Mouse (Mus musculus): ENCODE results near the gene Snapc2. TPM values are rescaled to one million over a fixed set of nuclear protein-coding genes. Genes with fewer than 3 reads are reported as not detected.

Snapc2 gene
- polyA plus RNA-seq (2016; fragmentation: Nextera tagmentation; extraction: Ambion mirVana) = 61.6 and 70.8 TPM in 2 replicates

DNA sequence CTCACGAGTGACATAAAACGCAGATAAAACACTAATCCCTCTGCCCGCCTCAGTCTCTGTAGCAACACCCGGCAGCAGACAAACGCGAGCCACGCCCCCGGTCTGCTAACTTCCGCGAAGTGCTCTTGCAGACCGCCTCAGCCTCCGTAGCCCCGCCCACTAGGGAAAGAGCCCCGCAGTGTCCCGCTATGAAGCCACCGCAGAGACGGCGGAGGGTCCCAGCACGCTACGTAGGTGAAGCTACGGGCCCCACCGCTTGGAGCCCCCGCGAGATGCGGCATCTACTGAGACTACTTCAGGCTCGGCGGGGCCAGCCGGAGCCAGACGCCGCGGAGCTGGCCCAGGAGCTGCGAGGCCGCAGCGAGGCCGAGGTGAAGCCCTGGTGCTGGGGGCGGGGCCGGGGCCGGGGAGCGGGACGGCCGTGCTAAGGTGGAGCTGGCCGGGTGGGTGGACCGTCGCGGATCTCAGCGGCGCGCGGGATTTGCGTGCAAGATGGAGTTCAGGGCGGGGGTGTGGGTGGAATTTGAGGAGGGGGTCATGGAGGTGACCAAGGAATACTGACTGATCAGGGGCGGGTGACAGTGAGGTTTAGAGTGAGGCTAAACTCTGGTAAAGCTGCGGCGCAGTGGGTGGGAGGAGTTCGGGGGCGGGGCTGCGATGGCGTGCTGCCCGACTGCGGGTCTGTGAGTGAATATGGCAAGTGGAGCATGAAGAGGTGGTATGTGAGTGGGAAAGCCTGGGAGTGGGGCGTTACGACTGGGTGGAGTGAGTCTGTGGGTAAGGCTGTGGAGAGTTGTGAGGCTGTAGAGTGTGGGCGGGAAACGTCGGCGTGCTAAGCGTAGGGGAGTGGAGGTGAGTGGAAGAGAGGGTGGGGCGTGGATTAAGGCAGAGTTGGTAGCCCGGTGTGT lies at the start of gene Snapc2:
TSS of gene Snapc2 (plus strand) at position 147 of the 908 bp plus-strand sequence.
- H3K4me3 ChIP-seq (replicated peaks) = peak within 1 kb of the TSS; percentile 84
- H3K27me3 ChIP-seq = peaks cover 4% of the 10 kb centered on the region
- peaks cover 57% of the 10 kb centered on the region for H3K36me3 ChIP-seq
- under 1% methylated on average over 69 of the region's 69 CpGs for WGBS
- H3K27ac ChIP-seq = peak within 1 kb of the TSS; percentile 92
- peak; percentile 87 for ATAC-seq (ENCODE audit: insufficient number of reproducible peaks, insufficient read depth, low FRiP score, low TSS enrichment, low read depth)
- H3K9ac ChIP-seq (replicated peaks) = peak within 1 kb of the TSS; percentile 80
- H3K9me3 ChIP-seq = no peaks in the 10 kb centered on the region
- H3K4me1 ChIP-seq (replicated peaks) = peaks cover 51% of the 10 kb centered on the region
- H3K4me2 ChIP-seq = peak within 1 kb of the TSS; percentile 82

DNA sequence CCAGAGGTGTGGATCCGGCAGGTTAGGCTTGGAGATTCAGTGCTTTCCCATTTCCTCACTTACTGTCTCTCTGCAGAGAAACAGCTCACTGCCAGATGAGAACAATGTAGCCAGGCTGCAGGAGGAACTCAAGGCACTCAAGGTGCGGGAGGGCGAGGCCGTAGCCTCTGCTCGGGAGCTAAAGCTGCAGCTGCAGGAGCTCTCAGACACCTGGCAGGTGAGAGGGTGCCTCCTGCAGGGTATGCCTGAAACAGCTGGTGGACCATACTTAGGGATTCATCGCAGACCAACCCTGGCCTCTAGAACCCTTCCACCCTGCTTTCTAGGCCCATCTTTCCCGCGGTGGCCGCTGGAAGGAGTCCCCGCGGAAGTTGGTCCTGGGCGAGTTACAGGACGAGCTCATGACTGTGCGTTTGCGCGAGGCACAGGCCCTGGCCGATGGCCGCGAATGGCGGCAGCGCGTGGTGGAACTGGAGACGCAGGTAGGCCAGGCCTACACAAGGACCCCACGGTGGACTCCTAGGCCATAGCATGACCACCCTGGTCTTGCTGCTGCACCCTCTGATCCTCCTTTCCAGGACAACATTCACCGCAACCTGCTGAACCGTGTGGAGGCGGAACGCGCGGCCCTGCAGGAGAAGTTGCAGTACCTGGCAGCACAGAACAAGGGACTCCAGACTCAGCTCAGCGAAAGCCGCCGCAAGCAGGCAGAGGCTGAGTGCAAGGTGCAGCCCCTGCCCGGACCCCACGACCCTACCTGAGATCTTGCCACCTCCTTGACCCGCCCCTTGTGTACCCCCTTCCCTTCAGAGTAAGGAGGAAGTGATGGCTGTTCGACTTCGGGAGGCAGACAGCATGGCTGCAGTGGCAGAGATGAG lies 47.4 kb upstream of the Snapc2 start:
- Histone ChIP-seq H3K9me3 (0 out of 2 replicates have a peak, but pooled peaks cover 5% of the 10 kb centered on the region), H3K4me2 (peak overlapping the region; percentile 34), H3K9ac (replicated peaks) (peak overlapping the region; percentile 47; the same call in 1 of the 2 replicates), H3K27me3 (peaks cover 59% of the 10 kb centered on the region), H3K4me3 (replicated peaks) (peak overlapping the region; percentile 22), H3K4me1 (replicated peaks) (peaks cover 12% of the 10 kb centered on the region), H3K27ac (no peak overlapping the region), H3K36me3 (peaks cover 18% of the 10 kb centered on the region; the same call in 1 of the 2 replicates)
- WGBS = 8% methylated on average over 38 of the region's 38 CpGs
- peak; percentile 7; the same call in 1 of the 2 replicates for ATAC-seq (ENCODE audit: insufficient number of reproducible peaks, insufficient read depth, low FRiP score, low TSS enrichment, low read depth)

DNA sequence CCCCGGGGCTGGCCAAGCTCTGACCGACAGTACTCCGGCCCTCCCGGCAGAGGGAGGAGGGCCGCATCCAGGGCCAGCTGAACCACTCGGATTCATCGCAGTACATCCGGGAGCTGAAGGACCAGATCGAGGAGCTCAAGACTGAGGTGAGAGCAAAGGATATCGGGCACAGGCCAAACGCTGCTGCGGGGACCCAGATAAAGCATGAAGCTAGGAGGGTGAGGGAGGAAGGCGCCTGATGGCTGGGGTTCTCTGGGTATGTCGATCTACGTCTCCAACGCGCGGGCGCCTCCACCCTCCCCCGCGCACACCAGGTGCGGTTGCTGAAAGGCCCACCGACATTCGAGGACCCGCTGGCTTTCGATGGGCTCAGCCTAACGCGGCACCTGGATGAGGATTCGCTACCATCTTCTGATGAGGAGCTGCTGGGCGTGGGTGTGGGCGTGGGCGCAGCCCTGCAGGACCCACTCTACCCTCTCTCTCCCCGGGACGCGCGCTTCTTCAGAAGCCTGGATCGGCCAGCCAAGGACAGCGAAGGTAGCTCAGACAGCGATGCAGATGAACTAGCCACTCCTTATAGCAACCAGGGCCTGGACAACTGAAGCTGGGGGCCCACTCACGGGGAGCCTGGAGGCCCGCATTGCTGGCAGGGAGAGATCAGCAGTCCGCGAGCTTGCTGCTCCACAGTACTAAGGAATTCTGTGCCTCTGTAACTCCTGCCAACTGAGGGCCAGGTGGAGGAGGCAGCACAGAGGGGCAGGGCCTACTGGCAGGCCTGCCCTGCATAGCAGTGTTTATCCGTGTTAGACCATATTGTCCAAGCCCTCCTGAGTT lies 46.5 kb upstream of the Snapc2 start:
- H3K4me3 ChIP-seq (replicated peaks) = peak overlapping the region; percentile 22
- peak; percentile 21; the same call in 1 of the 2 replicates for ATAC-seq (ENCODE audit: insufficient number of reproducible peaks, insufficient read depth, low FRiP score, low TSS enrichment, low read depth)

DNA sequence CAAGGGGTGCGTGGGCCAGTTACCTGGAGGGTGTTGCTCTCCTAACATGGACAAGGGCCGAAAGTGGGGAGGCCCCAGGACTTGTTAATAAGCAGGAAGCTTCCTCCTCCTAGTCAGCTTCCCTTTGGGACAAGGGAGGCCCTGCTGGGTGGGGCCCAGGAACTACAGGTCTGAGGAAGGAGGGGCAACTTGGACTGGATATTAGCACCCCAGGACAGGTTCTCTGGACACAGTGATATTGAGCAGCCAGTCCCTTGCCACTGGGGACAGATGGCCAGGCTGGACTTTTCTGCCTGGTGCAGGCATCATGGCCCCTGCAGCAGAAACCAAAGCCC lies 45.9 kb upstream of the Snapc2 start:
- Histone ChIP-seq H3K4me2 (no peak overlapping the region), H3K4me3 (replicated peaks) (no peak overlapping the region), H3K27ac (no peak overlapping the region), H3K4me1 (replicated peaks) (peaks cover 12% of the 10 kb centered on the region), H3K9ac (replicated peaks) (no peak overlapping the region), H3K9me3 (0 out of 2 replicates have a peak, but pooled peaks cover 5% of the 10 kb centered on the region), H3K27me3 (peaks cover 65% of the 10 kb centered on the region), H3K36me3 (peaks cover 18% of the 10 kb centered on the region; the same call in 1 of the 2 replicates)
- WGBS = 41% methylated on average over 2 of the region's 2 CpGs
- no peak for ATAC-seq (ENCODE audit: insufficient number of reproducible peaks, insufficient read depth, low FRiP score, low TSS enrichment, low read depth)

More for the DNA sequence above, 46.5 kb upstream of the Snapc2 start:
- peaks cover 64% of the 10 kb centered on the region for H3K27me3 ChIP-seq
- 0 out of 2 replicates have a peak, but pooled peaks cover 5% of the 10 kb centered on the region for H3K9me3 ChIP-seq
- H3K4me2 ChIP-seq = peak overlapping the region; percentile 34
- peak overlapping the region; percentile 47; the same call in 1 of the 2 replicates for H3K9ac ChIP-seq (replicated peaks)
- peaks cover 12% of the 10 kb centered on the region for H3K4me1 ChIP-seq (replicated peaks)
- H3K27ac ChIP-seq = no peak overlapping the region
- peaks cover 18% of the 10 kb centered on the region; the same call in 1 of the 2 replicates for H3K36me3 ChIP-seq
- 8% methylated on average over 44 of the region's 44 CpGs for WGBS

DNA sequence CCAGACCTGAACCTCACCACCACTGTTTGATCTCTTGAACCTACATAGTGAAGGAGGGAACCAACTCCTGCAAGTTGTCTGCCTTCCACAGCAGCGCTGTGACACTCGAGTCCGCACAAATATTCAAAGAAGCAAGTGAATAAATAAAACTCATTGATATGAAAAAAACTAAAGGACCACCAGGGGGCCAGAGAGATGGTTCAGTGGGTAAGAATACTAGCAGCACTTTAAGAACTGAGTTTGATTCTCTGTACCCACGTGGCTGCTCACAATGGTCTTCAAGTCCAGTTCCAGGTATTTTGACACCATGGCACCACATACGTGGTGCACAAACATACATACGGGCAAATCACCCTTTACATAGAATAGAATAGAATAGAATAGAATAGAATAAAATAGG lies 41.8 kb upstream of the Snapc2 start:
- Histone ChIP-seq H3K4me2 (no peak overlapping the region), H3K9ac (replicated peaks) (no peak overlapping the region), H3K27ac (no peak overlapping the region), H3K27me3 (peaks cover 74% of the 10 kb centered on the region), H3K36me3 (0 out of 2 replicates have a peak, but pooled peaks cover 9% of the 10 kb centered on the region), H3K9me3 (0 out of 2 replicates have a peak, but pooled peaks cover 5% of the 10 kb centered on the region), H3K4me1 (replicated peaks) (peaks cover 33% of the 10 kb centered on the region), H3K4me3 (replicated peaks) (no peak overlapping the region)
- no peak for ATAC-seq (ENCODE audit: insufficient number of reproducible peaks, insufficient read depth, low FRiP score, low TSS enrichment, low read depth)
- WGBS = 85% methylated on average over 6 of the region's 6 CpGs

DNA sequence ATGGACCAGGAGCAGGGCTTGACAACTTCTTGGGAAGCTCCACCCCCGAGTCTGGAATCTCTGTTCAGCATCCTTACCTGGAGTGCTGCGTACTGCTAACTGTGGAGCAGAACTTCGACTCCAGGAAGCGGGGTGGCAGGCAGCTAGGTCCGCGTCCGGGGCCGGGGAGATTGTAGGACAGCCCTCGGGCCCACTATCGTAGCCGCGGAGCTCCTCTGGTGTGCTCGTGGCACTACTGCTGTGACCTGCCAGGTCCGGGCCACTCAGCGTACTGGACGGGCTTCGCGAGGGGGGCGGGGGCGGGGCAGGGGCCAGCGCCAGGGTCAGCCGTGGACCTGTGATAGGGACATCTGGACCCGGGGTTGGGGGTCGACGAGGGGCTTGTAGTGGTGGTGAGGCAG lies 40.1 kb upstream of the Snapc2 start:
- 0 out of 2 replicates have a peak, but pooled peaks cover 5% of the 10 kb centered on the region for H3K9me3 ChIP-seq
- H3K4me3 ChIP-seq (replicated peaks) = peak overlapping the region; percentile 46
- WGBS = under 1% methylated on average over 25 of the region's 25 CpGs
- H3K9ac ChIP-seq (replicated peaks) = peak overlapping the region; percentile 57; the same call in 1 of the 2 replicates
- ATAC-seq (ENCODE audit: insufficient number of reproducible peaks, insufficient read depth, low FRiP score, low TSS enrichment, low read depth) = peak; percentile 21
- peaks cover 74% of the 10 kb centered on the region for H3K27me3 ChIP-seq
- peaks cover 38% of the 10 kb centered on the region for H3K4me1 ChIP-seq (replicated peaks)
- H3K27ac ChIP-seq = no peak overlapping the region
- H3K36me3 ChIP-seq = 0 out of 2 replicates have a peak, but pooled peaks cover 9% of the 10 kb centered on the region
- H3K4me2 ChIP-seq = peak overlapping the region; percentile 91

DNA sequence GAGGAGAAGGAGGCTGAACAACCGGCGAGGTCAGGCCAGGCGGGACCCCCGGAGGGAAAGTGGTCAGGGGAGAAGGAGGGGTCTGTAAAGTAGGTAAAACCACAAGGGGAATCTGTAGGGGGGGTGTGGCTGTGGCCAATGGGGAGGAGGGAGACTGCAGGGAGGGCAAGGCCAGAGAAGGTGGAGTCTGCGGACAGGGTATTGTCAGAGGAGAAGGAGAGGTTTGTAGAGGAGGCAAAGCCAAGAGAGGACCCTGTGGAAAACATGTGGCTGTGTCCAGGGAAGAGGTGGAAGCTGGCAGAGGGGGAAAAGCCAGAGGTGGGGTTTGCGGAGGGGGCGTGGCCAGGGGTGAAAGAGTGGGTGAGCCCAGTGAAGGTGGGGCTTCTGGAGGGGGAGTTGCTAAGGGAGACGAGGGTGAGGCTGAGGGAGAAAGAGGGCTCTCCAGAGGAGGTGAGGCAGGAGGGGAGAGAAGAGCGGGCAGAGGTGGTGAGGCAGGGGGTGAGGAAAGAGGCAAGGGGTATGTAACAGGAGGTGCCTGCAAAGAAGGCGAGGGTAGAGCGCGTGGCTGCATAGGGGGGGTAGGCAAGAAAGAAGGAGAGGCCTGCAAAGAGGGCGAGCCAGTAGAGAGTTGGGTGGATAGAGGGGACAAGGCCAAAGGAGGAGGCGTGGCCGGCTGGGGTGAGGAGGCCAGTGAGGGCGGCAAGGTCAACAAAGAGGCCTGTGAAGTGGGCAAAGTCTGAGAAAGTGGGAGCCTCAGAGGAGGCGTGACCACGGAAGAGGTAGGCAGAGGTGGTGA lies 39.5 kb upstream of the Snapc2 start:
- Histone ChIP-seq H3K9me3 (0 out of 2 replicates have a peak, but pooled peaks cover 5% of the 10 kb centered on the region), H3K9ac (replicated peaks) (peak overlapping the region; percentile 57), H3K27me3 (peaks cover 74% of the 10 kb centered on the region), H3K4me1 (replicated peaks) (peaks cover 38% of the 10 kb centered on the region), H3K36me3 (0 out of 2 replicates have a peak, but pooled peaks cover 9% of the 10 kb centered on the region), H3K4me2 (peak overlapping the region; percentile 91), H3K27ac (no peak overlapping the region), H3K4me3 (replicated peaks) (peak overlapping the region; percentile 46)
- ATAC-seq (ENCODE audit: insufficient number of reproducible peaks, insufficient read depth, low FRiP score, low TSS enrichment, low read depth) = peak; percentile 71
- under 1% methylated on average over 18 of the region's 18 CpGs for WGBS

DNA sequence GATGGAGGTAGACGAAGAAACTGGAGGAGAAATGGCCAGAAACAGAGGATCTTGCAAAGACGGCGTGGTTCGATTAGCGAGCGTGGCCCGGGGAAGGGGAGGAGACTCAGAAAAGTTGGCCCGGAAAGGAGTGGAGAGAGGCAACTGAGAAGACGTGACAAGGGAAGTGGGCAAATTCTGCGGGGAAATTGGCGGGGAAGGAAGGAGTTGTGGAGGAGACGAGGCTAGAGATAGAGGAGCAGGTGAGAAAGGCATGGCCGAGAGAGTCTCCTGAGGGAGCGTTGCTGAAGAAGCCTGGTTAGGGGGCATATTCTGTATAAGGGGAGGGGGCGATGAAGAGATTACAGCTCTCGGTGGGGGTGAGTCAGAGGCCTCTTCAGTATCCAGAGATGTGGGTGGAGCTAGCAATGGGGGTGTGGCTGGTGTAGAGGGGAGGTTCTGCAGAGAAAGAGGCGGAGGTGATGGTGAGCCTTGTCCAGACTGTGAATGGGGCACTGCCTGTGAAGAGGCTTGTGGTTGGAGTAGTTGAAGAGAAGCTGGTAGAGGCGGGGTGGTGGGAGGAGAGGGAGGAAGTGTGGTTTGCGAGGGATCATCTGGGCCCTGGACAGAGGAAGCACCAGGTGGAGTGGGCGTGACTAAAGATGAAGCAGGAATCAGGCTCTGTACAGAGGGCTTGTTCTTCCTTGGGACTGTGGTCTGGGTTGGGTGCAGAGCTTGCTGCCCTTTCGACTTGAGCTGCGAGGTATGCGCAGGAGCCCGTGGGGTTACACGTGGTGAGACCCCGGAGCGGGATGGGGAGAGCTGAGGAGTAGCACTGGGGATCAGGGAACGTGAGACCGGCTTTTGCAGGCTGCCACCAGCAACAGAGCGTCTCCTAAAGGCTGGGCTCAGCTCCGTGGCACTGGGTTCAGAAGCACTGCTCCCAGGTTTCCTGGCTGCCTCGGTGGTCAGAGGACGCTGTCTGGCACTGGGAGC lies 38.6 kb upstream of the Snapc2 start:
- peak; percentile 34; the same call in 1 of the 2 replicates for ATAC-seq (ENCODE audit: insufficient number of reproducible peaks, insufficient read depth, low FRiP score, low TSS enrichment, low read depth)
- Histone ChIP-seq H3K4me1 (replicated peaks) (peaks cover 38% of the 10 kb centered on the region), H3K4me2 (peak overlapping the region; percentile 91), H3K36me3 (0 out of 2 replicates have a peak, but pooled peaks cover 9% of the 10 kb centered on the region), H3K9me3 (0 out of 2 replicates have a peak, but pooled peaks cover 2% of the 10 kb centered on the region), H3K27ac (no peak overlapping the region), H3K4me3 (replicated peaks) (peak overlapping the region; percentile 46), H3K9ac (replicated peaks) (peak overlapping the region; percentile 44; the same call in 1 of the 2 replicates), H3K27me3 (peaks cover 72% of the 10 kb centered on the region)
- 8% methylated on average over 33 of the region's 33 CpGs for WGBS

DNA sequence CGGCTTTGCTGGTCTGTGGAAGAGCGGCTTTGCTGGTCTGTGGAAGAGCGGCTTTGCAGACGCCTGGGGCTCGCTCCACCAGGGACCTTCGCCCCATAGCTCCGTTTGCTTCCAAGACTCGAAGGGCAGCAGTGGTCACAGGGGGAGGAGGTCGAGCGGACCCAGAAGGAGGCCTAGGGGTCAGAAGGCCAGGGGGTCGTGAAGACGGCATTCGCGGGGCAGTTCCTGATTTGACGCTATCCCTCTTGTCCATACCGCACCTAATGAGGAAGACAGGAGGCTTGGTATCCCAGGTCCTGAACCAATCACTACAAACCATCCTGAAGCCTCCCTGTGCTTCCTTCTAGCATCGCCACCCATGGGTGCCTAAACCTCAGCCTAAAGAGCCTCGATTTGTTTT lies 36.6 kb upstream of the Snapc2 start:
- Histone ChIP-seq H3K4me2 (peak overlapping the region; percentile 91), H3K9me3 (no peaks in the 10 kb centered on the region), H3K27ac (no peak overlapping the region), H3K27me3 (peaks cover 69% of the 10 kb centered on the region), H3K36me3 (no peaks in the 10 kb centered on the region), H3K9ac (replicated peaks) (peak overlapping the region; percentile 64; the same call in 1 of the 2 replicates), H3K4me3 (replicated peaks) (peak overlapping the region; percentile 53), H3K4me1 (replicated peaks) (peaks cover 38% of the 10 kb centered on the region)
- 6% methylated on average over 18 of the region's 18 CpGs for WGBS
- ATAC-seq (ENCODE audit: insufficient number of reproducible peaks, insufficient read depth, low FRiP score, low TSS enrichment, low read depth) = no peak
